Mouse (Mus musculus): Measurements from ENCODE around the gene Ube2q1. TPM values are rescaled to one million over a fixed set of nuclear protein-coding genes. Genes with fewer than 3 reads are reported as not detected.

The Ube2q1 gene
- polyA plus RNA-seq, 1 experiment: 26.2 TPM

GRCm38 (mm10) chr3:89800774-89801506 lies 27.5 kb downstream of the Ube2q1 start:
- 71% methylated on average over 5 of the region's 5 CpGs for WGBS
- TF ChIP-seq POLR2A (IDR thresholded peaks at IDR 0.05; ENCODE audit: low read depth, low read length) (no peak), CTCF (IDR thresholded peaks at IDR 0.05; ENCODE audit: extremely low read depth, insufficient read length, insufficient replicate concordance, low read depth, low read length) (no peak)

GRCm38 (mm10) chr3:89801507-89801847 lies 28.1 kb downstream of the Ube2q1 start:
- H3K4me1 ChIP-seq (ENCODE audit: control insufficient read depth, insufficient read depth, insufficient read length, low read length): peaks cover 9% of the 10 kb centered on the region; the same call in 1 of the 2 replicates
- H3K27me3 ChIP-seq (ENCODE audit: control insufficient read depth, insufficient read depth, low read length): no peaks in the 10 kb centered on the region
- H3K27ac ChIP-seq (ENCODE audit: insufficient read depth, low read depth, low read length): 0 out of 2 replicates have a peak overlapping the region, but pooled peaks have one; percentile 25
- WGBS: under 1% methylated on average over 3 of the region's 3 CpGs
- H3K4me3 ChIP-seq (ENCODE audit: low read depth, low read length): no peak overlapping the region
- H3K36me3 ChIP-seq (ENCODE audit: control insufficient read depth, insufficient read depth, low read length): no peaks in the 10 kb centered on the region
- TF ChIP-seq CTCF (IDR thresholded peaks at IDR 0.05; ENCODE audit: extremely low read depth, insufficient read length, insufficient replicate concordance, low read depth, low read length) (no peak), POLR2A (IDR thresholded peaks at IDR 0.05; ENCODE audit: low read depth, low read length) (no peak)

More at GRCm38 (mm10) chr3:89800774-89801506, 27.5 kb downstream of the Ube2q1 start:
- H3K4me3 ChIP-seq (ENCODE audit: low read depth, low read length): no peak overlapping the region
- no peaks in the 10 kb centered on the region for H3K36me3 ChIP-seq (ENCODE audit: control insufficient read depth, insufficient read depth, low read length)
- H3K27ac ChIP-seq (ENCODE audit: insufficient read depth, low read depth, low read length): no peak overlapping the region
- peaks cover 9% of the 10 kb centered on the region; the same call in 1 of the 2 replicates for H3K4me1 ChIP-seq (ENCODE audit: control insufficient read depth, insufficient read depth, insufficient read length, low read length)
- no peaks in the 10 kb centered on the region for H3K27me3 ChIP-seq (ENCODE audit: control insufficient read depth, insufficient read depth, low read length)

DNA sequence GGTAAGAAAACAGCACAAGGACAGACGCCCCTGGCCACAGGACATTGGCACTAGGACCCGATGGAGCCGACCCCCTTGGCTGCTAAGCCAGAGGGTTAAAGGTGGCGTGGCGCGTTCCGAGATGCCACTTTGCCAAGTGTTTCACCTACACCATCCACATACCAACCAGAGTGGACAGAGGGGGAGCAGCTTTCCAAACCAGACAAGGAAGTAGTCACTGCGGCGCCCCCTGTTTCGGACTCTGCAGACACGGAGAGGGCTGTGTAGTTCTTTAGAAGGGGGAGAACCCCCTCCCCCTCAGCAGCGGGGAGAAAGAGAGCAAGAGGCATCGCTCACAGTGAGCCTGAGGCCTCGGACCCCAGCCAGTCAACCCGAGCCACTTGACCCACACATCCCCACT lies 29.5 kb downstream of the Ube2q1 start:
- H3K36me3 ChIP-seq (ENCODE audit: control insufficient read depth, insufficient read depth, low read length): no peaks in the 10 kb centered on the region
- peaks cover 9% of the 10 kb centered on the region; the same call in 1 of the 2 replicates for H3K4me1 ChIP-seq (ENCODE audit: control insufficient read depth, insufficient read depth, insufficient read length, low read length)
- 79% methylated on average over 15 of the region's 15 CpGs for WGBS
- H3K4me3 ChIP-seq (ENCODE audit: low read depth, low read length): no peak overlapping the region
- H3K27me3 ChIP-seq (ENCODE audit: control insufficient read depth, insufficient read depth, low read length): no peaks in the 10 kb centered on the region
- TF ChIP-seq POLR2A (IDR thresholded peaks at IDR 0.05; ENCODE audit: low read depth, low read length) (no peak), CTCF (IDR thresholded peaks at IDR 0.05; ENCODE audit: extremely low read depth, insufficient read length, insufficient replicate concordance, low read depth, low read length) (no peak)
- no peak overlapping the region for H3K27ac ChIP-seq (ENCODE audit: insufficient read depth, low read depth, low read length)

GRCm38 (mm10) chr3:89805179-89805578 lies 31.8 kb downstream of the Ube2q1 start:
- Histone ChIP-seq H3K27ac (ENCODE audit: insufficient read depth, low read depth, low read length) (no peak overlapping the region), H3K36me3 (ENCODE audit: control insufficient read depth, insufficient read depth, low read length) (no peaks in the 10 kb centered on the region), H3K27me3 (ENCODE audit: control insufficient read depth, insufficient read depth, low read length) (no peaks in the 10 kb centered on the region), H3K4me3 (ENCODE audit: low read depth, low read length) (no peak overlapping the region), H3K4me1 (ENCODE audit: control insufficient read depth, insufficient read depth, insufficient read length, low read length) (peaks cover 7% of the 10 kb centered on the region; the same call in 1 of the 2 replicates)
- 72% methylated on average over 4 of the region's 4 CpGs for WGBS
- no peak for TF ChIP-seq POLR2A (IDR thresholded peaks at IDR 0.05; ENCODE audit: low read depth, low read length)
- TF ChIP-seq CTCF (IDR thresholded peaks at IDR 0.05; ENCODE audit: extremely low read depth, insufficient read length, insufficient replicate concordance, low read depth, low read length): no peak

GRCm38 (mm10) chr3:89806751-89807150 lies 33.3 kb downstream of the Ube2q1 start:
- Histone ChIP-seq H3K27me3 (ENCODE audit: control insufficient read depth, insufficient read depth, low read length) (no peaks in the 10 kb centered on the region; the same call in 1 of the 2 replicates), H3K36me3 (ENCODE audit: control insufficient read depth, insufficient read depth, low read length) (no peaks in the 10 kb centered on the region), H3K4me3 (ENCODE audit: low read depth, low read length) (no peak overlapping the region), H3K27ac (ENCODE audit: insufficient read depth, low read depth, low read length) (no peak overlapping the region), H3K4me1 (ENCODE audit: control insufficient read depth, insufficient read depth, insufficient read length, low read length) (peaks cover 4% of the 10 kb centered on the region; the same call in 1 of the 2 replicates)
- no peak for TF ChIP-seq POLR2A (IDR thresholded peaks at IDR 0.05; ENCODE audit: low read depth, low read length)
- TF ChIP-seq CTCF (IDR thresholded peaks at IDR 0.05; ENCODE audit: extremely low read depth, insufficient read length, insufficient replicate concordance, low read depth, low read length): no peak
- 94% methylated on average over 2 of the region's 2 CpGs for WGBS

- Histone ChIP-seq H3K4me3 (ENCODE audit: low read depth, low read length) (no peak overlapping the region), H3K27me3 (ENCODE audit: control insufficient read depth, insufficient read depth, low read length) (peaks cover 1% of the 10 kb centered on the region; the same call in 1 of the 2 replicates), H3K27ac (ENCODE audit: insufficient read depth, low read depth, low read length) (no peak overlapping the region), H3K36me3 (ENCODE audit: control insufficient read depth, insufficient read depth, low read length) (no peaks in the 10 kb centered on the region), H3K4me1 (ENCODE audit: control insufficient read depth, insufficient read depth, insufficient read length, low read length) (0 out of 2 replicates have a peak, but pooled peaks cover 2% of the 10 kb centered on the region)
- 95% methylated on average over 3 of the region's 3 CpGs for WGBS
- TF ChIP-seq POLR2A (IDR thresholded peaks at IDR 0.05; ENCODE audit: low read depth, low read length): no peak
- TF ChIP-seq CTCF (IDR thresholded peaks at IDR 0.05; ENCODE audit: extremely low read depth, insufficient read length, insufficient replicate concordance, low read depth, low read length): no peak
Observed at GRCm38 (mm10) chr3:89807171-89807570, 33.8 kb downstream of the Ube2q1 start.

- Histone ChIP-seq H3K36me3 (ENCODE audit: control insufficient read depth, insufficient read depth, low read length) (no peaks in the 10 kb centered on the region), H3K27ac (ENCODE audit: insufficient read depth, low read depth, low read length) (no peak overlapping the region), H3K4me3 (ENCODE audit: low read depth, low read length) (no peak overlapping the region), H3K4me1 (ENCODE audit: control insufficient read depth, insufficient read depth, insufficient read length, low read length) (0 out of 2 replicates have a peak, but pooled peaks cover 2% of the 10 kb centered on the region), H3K27me3 (ENCODE audit: control insufficient read depth, insufficient read depth, low read length) (peaks cover 2% of the 10 kb centered on the region; the same call in 1 of the 2 replicates)
- TF ChIP-seq POLR2A (IDR thresholded peaks at IDR 0.05; ENCODE audit: low read depth, low read length) (no peak), CTCF (IDR thresholded peaks at IDR 0.05; ENCODE audit: extremely low read depth, insufficient read length, insufficient replicate concordance, low read depth, low read length) (no peak)
- WGBS: 34% methylated on average over 5 of the region's 5 CpGs
Observed at GRCm38 (mm10) chr3:89807881-89808280, 34.5 kb downstream of the Ube2q1 start.
